Mouse (Mus musculus) forebrain, embryonic 14.5 days (tissue): Measurements from ENCODE around the gene Olfr6. TPM values are rescaled to one million over a fixed set of nuclear protein-coding genes. Genes with fewer than 3 reads are reported as not detected.
"Not testable (repeated sequence)": the region's sequence is repeated elsewhere in the genome, so short reads cannot be mapped to it uniquely, and the experiment has no call there.

Experiments used
- ATAC-seq: fragments of 200-750 bp; cut with Nextera tagmentation; 2 replicates; pipeline ENCODE4 v1.8.0; 2017; ENCODE audit warnings: mild to moderate bottlenecking, moderate library complexity
- DNase-seq: peaks from one replicate; pipeline ENCODE4 v3.0.0-alpha.2; 2015; ENCODE audit warnings: low spot score
- H3K27ac ChIP-seq: fragments of 300-500 bp; sonication (generic); 2 replicates; pipeline ENCODE4 v1.5.1; 2014; ENCODE audit warnings: low read depth, mild to moderate bottlenecking, control low read depth, low read length, moderate library complexity
- H3K27me3 ChIP-seq: fragments of 300-500 bp; sonication (generic); replicated peaks from 2 replicates; pipeline ENCODE4 v1.6.1; 2014; ENCODE audit warnings: low read length, control low read depth, mixed read lengths; ENCODE audit not compliant: control insufficient read depth, insufficient read depth
- H3K36me3 ChIP-seq: fragments of 300-500 bp; sonication (generic); 2 replicates; pipeline ENCODE4 v1.6.1; 2014; ENCODE audit warnings: low read length, control low read depth; ENCODE audit not compliant: control insufficient read depth, insufficient read depth
- H3K4me1 ChIP-seq: fragments of 300-500 bp; sonication (generic); 2 replicates; pipeline ENCODE4 v1.6.1; 2014; ENCODE audit warnings: antibody characterized with exemption, low read length, control low read depth; ENCODE audit not compliant: control insufficient read depth, insufficient read depth
- H3K4me2 ChIP-seq: fragments of 300-500 bp; sonication (generic); 2 replicates; pipeline ENCODE4 v1.6.1; 2014; ENCODE audit warnings: mild to moderate bottlenecking, control low read depth, low read length
- H3K4me3 ChIP-seq: fragments of 300-500 bp; sonication (generic); 2 replicates; pipeline ENCODE4 v1.5.1; 2014; ENCODE audit warnings: low read depth, low read length, control low read depth
- H3K9ac ChIP-seq: fragments of 300-500 bp; sonication (generic); 2 replicates; pipeline ENCODE4 v1.6.1; 2014; ENCODE audit warnings: mild to moderate bottlenecking, low read length, control low read depth, moderate library complexity
- H3K9me3 ChIP-seq: fragments of 300-500 bp; sonication (generic); replicated peaks from 2 replicates; pipeline ENCODE4 v1.6.1; 2016; ENCODE audit warnings: low read length, control low read depth, mixed read lengths; ENCODE audit not compliant: control insufficient read depth
- WGBS: fragments of 180-500 bp; shearing (Covaris S2); extraction: QIAGEN DNeasy Blood & Tissue Kit; methylation state at CpG from one replicate; pipeline ENCODE4 v1.1.7; 2014; 5-methylcytosine and 5-hydroxymethylcytosine counted together
- polyA plus RNA-seq: library from polyadenylated mRNA; unstranded; fragments of >200 nt; fragmentation: Nextera tagmentation; extraction: Ambion mirVana; gene quantifications from 2 replicates; pipeline ENCODE4 v1.2.1, GENCODE M21; 2014

The Olfr6 gene
- not detected in 2 replicates for polyA plus RNA-seq

- DNase-seq (no peak), ATAC-seq (no peak)
- Histone ChIP-seq H3K4me1 (no peaks in the 10 kb centered on the region), H3K4me3 (no peak within 1 kb of the TSS), H3K4me2 (no peak within 1 kb of the TSS), H3K27me3 (no peaks in the 10 kb centered on the region), H3K9me3 (no peaks in the 10 kb centered on the region), H3K27ac (no peak within 1 kb of the TSS), H3K36me3 (no peaks in the 10 kb centered on the region), H3K9ac (no peak within 1 kb of the TSS)
- WGBS, result 85% methylated on average over 1 of the region's 1 CpGs
Observed at GRCm38 (mm10) chr7:106963837-106964236, at the start of gene Olfr6. TSS of gene Olfr6 (minus strand) at chr7:106963937.

DNA sequence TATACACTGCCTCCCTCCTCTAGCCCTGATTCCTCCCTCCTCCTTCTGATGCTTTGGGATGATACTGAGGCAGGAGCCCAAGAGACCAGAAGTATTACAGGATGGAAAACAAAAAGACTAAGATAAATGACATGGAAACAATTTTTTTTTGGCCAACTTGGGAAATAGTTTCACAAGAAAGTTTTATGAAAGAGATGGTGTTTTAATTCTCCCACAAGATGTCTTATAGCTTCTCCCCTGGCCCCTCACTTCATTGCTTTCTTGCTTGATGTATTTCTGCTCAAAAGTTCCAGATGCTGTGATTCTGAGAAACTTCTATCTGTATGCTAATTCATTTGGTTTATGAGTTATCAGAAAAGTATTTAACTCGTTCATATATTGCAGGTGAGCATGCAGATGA is 42.2 kb upstream of the Olfr6 start, which contains the start of gene Olfr2:
Olfr2 (minus strand) TSS at position 101 of the 400 bp plus-strand sequence.
- no peaks in the 10 kb centered on the region for H3K4me1 ChIP-seq
- no peak within 1 kb of the TSS for H3K9ac ChIP-seq
- DNase-seq (no peak), ATAC-seq (no peak)
- WGBS, result 43% methylated on average over 1 of the region's 1 CpGs
- H3K4me3 ChIP-seq, result no peak within 1 kb of the TSS
- no peak within 1 kb of the TSS for H3K4me2 ChIP-seq
- no peaks in the 10 kb centered on the region for H3K36me3 ChIP-seq
- H3K27me3 ChIP-seq, result no peaks in the 10 kb centered on the region
- H3K9me3 ChIP-seq, result no peaks in the 10 kb centered on the region
- no peak within 1 kb of the TSS for H3K27ac ChIP-seq

DNA sequence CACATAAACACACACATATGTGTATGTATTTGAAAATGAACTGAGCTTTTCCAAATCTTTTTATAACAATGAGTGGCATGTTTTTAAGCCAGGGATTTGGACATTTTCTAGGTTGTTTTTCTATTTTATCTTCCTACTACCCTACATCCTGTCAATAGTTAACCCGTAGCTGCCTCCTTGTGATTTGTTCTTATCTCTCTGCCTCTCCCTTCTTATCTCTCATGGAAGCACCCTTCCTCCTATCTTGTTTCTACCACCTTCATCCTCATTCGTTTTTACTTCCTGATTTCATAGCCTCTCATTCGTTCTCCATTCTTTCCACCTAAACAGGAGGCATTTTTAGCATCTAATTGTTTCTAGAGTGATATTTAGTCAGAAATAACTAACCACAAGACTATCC is 40.4 kb upstream of the Olfr6 start:
- Histone ChIP-seq H3K27ac (no peak overlapping the region), H3K4me3 (no peak overlapping the region), H3K4me1 (no peaks in the 10 kb centered on the region), H3K36me3 (no peaks in the 10 kb centered on the region), H3K27me3 (no peaks in the 10 kb centered on the region), H3K9me3 (no peaks in the 10 kb centered on the region), H3K9ac (no peak overlapping the region), H3K4me2 (no peak overlapping the region)
- no peak for DNase-seq
- WGBS, result 68% methylated on average over 3 of the region's 3 CpGs
- ATAC-seq, result no peak

- Histone ChIP-seq H3K4me1 (no peaks in the 10 kb centered on the region), H3K4me3 (no peak overlapping the region), H3K9ac (no peak overlapping the region), H3K27ac (no peak overlapping the region), H3K4me2 (no peak overlapping the region), H3K27me3 (no peaks in the 10 kb centered on the region), H3K36me3 (no peaks in the 10 kb centered on the region), H3K9me3 (no peaks in the 10 kb centered on the region)
- no peak for DNase-seq
- ATAC-seq, result no peak
- WGBS, result 92% methylated on average over 7 of the region's 7 CpGs
Observed at GRCm38 (mm10) chr7:107000798-107001197, 37.1 kb upstream of the Olfr6 start.

GRCm38 (mm10) chr7:106985236-106985635 is 21.5 kb upstream of the Olfr6 start:
- H3K36me3 ChIP-seq, result no peaks in the 10 kb centered on the region
- no peak overlapping the region for H3K27ac ChIP-seq
- H3K9me3 ChIP-seq, result no peaks in the 10 kb centered on the region
- no peaks in the 10 kb centered on the region for H3K4me1 ChIP-seq
- H3K4me2 ChIP-seq, result no peak overlapping the region
- H3K9ac ChIP-seq, result no peak overlapping the region
- no peaks in the 10 kb centered on the region for H3K27me3 ChIP-seq
- WGBS, result 82% methylated on average over 3 of the region's 3 CpGs
- H3K4me3 ChIP-seq, result no peak overlapping the region
- DNase-seq (no peak), ATAC-seq (no peak)

- no peaks in the 10 kb centered on the region for H3K27me3 ChIP-seq
- no peaks in the 10 kb centered on the region for H3K4me1 ChIP-seq
- H3K4me3 ChIP-seq, result no peak within 1 kb of the TSS
- WGBS, result 66% methylated on average over 1 of the region's 1 CpGs
- no peaks in the 10 kb centered on the region for H3K9me3 ChIP-seq
- ATAC-seq (no peak), DNase-seq (no peak)
- H3K9ac ChIP-seq, result no peak within 1 kb of the TSS
- no peak within 1 kb of the TSS for H3K4me2 ChIP-seq
- H3K27ac ChIP-seq, result no peak within 1 kb of the TSS
- H3K36me3 ChIP-seq, result no peaks in the 10 kb centered on the region
Observed at GRCm38 (mm10) chr7:106975353-106975752, 11.6 kb upstream of the Olfr6 start, which contains the start of gene Olfr711. TSS of gene Olfr711 (minus strand) at chr7:106975453.

GRCm38 (mm10) chr7:106967503-106967902 is 3.8 kb upstream of the Olfr6 start:
- H3K4me3 ChIP-seq, H3K9ac ChIP-seq, H3K4me2 ChIP-seq, H3K27ac ChIP-seq, H3K4me1 ChIP-seq, H3K27me3 ChIP-seq, H3K36me3 ChIP-seq, H3K9me3 ChIP-seq, ATAC-seq, DNase-seq: not testable (repeated sequence)

GRCm38 (mm10) chr7:106948212-106948611 is 15.5 kb downstream of the Olfr6 start, which contains the start of gene Olfr710:
TSS of gene Olfr710 (minus strand) at chr7:106948312.
- WGBS, result 77% methylated on average over 3 of the region's 3 CpGs
- no peak for DNase-seq
- H3K9ac ChIP-seq, result no peak within 1 kb of the TSS
- no peaks in the 10 kb centered on the region for H3K9me3 ChIP-seq
- no peak within 1 kb of the TSS for H3K4me3 ChIP-seq
- H3K4me1 ChIP-seq, result no peaks in the 10 kb centered on the region
- no peak within 1 kb of the TSS for H3K4me2 ChIP-seq
- H3K27me3 ChIP-seq, result no peaks in the 10 kb centered on the region
- no peak within 1 kb of the TSS for H3K27ac ChIP-seq
- ATAC-seq, result no peak
- H3K36me3 ChIP-seq, result no peaks in the 10 kb centered on the region

DNA sequence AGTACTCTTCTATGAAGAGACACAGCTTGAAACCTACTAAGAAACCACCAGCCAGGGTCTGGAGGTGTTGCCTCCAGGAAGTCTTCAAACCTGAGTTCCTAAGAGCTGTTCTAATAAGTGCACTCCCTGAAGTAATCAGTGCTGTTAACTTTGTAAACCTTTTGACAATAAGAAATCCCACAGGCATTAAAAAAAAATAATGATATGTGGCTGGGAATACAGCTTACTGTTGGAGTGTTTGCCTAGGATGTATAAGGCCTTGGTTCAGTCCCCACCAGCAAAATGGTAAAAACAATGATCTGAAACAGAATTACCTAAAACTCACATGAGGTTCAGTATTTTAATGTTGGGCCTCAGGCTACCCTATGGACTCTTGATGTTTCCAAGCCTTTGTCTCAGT is 31.6 kb downstream of the Olfr6 start, which contains the start of gene Olfr709-ps1:
Olfr709-ps1 (minus strand) TSS at position 101 of the 400 bp plus-strand sequence.
- H3K36me3 ChIP-seq, result no peaks in the 10 kb centered on the region
- ATAC-seq, result no peak

More for the DNA sequence above, 31.6 kb downstream of the Olfr6 start, which contains the start of gene Olfr709-ps1:
- Histone ChIP-seq H3K4me1 (no peaks in the 10 kb centered on the region), H3K4me2 (no peak within 1 kb of the TSS), H3K27me3 (no peaks in the 10 kb centered on the region), H3K9me3 (no peaks in the 10 kb centered on the region), H3K27ac (no peak within 1 kb of the TSS), H3K4me3 (no peak within 1 kb of the TSS), H3K9ac (no peak within 1 kb of the TSS)
- DNase-seq, result no peak
